Mouse (Mus musculus) mature B cell (primary cell): ENCODE measurements around the gene Prima1.

Source experiments
- in situ Hi-C: fragments of 300-500 bp; cut with MboI; formaldehyde crosslinking; loops from 2 replicates; pipeline ENCODE4 v1.14.3; 2019

The Prima1 gene

GRCm38 (mm10) chr12:103154927-103155326, 87.0 kb downstream of the Prima1 start:
- in situ Hi-C loops: no loop called here

DNA sequence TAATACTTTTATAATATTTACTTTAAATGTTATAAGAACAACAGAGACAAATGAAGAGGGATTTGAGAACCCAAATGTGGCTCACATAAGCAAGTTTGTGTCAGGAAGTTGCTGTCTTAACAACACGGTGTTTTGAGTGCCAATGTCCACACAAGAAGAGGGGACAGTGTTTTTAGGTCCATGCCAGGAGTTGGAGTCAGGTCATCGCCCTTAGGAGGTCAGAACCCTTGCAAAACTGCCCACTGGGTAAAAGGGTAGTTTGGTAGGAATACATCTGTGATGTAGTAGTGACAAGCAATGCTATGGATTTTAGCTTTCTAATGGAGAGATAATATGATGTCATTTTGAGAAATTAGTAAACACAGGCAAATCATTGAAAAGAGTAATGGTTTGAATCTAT, 91.7 kb downstream of the Prima1 start:
- in situ Hi-C loops: no loop called here
